Mouse (Mus musculus): ENCODE data around the gene Tiam1.

DNA sequence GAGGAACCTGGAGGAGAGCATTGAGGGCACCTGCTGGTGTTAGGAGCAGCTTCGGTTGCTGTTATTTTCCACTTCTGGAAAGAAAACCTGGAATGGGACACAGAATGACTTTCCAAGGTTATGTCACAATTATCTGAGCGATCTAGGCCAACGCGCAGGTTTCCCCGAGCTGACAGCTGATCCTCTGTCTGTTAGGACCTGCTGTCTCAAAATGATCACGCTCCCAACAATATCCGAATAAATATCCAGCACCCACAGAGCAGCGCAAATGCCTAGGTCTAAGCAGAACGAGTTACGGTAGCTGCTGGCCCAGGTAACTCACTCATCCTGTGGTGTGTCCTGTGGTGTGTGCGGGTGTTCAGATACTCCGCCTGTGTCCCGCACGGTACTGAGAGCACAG, 140.0 kb downstream of the Tiam1 start:
- TF ChIP-seq CTCF (IDR thresholded peaks at IDR 0.05; ENCODE audit: low read depth, low read length) = no peak
- no peak for TF ChIP-seq POLR2A (IDR thresholded peaks at IDR 0.05; ENCODE audit: extremely low read depth, insufficient read depth, low read length)
